Mouse (Mus musculus): Measurements from ENCODE around the gene Gm45753. TPM values are rescaled to one million over a fixed set of nuclear protein-coding genes. Genes with fewer than 3 reads are reported as not detected.
A peak's percentile ranks its signal among the peaks of the same experiment; 100 is the strongest.
"Not testable (repeated sequence)": the region's sequence is repeated elsewhere in the genome, so short reads cannot be mapped to it uniquely, and the experiment has no call there.

Gene Gm45753
- total RNA-seq (2021) = not detected

DNA sequence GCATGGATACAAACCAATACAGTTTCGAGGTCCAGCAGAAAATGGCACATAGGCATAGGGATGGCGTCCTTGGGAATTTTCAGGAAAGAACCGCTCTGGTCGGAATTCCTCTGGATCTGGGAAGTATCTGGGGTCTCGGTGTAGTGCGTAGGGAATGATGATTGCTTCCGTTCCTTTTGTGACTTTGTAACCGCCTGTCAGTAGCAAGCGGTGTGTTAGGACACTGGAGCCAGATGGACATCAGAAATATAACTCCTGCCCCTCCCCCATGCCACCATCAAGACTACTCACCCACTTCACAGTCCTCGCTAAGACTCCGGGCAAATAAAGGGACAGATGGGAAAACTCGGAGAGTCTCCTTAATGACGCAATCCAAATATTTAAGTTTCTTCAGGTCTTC is at the start of gene Gm45753:
Gene Gm45753, minus strand, starts transcription at position 101 of the 400 bp plus-strand sequence.
- no peak for DNase-seq (ENCODE audit: extremely low spot score in 1 of 2, low spot score in 1 of 2)

DNA sequence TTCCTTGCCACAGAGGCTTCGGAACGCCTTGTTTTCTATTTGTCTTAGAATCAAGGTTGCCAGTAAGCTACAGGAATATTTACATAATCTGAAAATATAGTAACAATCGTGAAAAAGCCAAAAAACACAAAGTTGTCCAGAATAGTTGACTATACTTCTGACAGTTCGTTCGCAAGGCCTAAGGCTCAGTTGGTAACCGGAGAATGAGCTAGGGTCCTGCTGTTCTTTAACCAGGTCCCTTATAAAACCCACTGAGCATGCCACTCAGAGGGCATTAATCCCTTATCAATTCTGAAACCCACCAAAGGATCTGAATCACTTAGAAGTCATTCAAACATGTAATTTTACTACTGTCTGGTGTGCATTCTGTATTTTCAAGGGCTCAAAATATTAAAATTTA is 47.5 kb upstream of the Gm45753 start:
- no peak for DNase-seq (ENCODE audit: extremely low spot score in 1 of 2, low spot score in 1 of 2)

DNA sequence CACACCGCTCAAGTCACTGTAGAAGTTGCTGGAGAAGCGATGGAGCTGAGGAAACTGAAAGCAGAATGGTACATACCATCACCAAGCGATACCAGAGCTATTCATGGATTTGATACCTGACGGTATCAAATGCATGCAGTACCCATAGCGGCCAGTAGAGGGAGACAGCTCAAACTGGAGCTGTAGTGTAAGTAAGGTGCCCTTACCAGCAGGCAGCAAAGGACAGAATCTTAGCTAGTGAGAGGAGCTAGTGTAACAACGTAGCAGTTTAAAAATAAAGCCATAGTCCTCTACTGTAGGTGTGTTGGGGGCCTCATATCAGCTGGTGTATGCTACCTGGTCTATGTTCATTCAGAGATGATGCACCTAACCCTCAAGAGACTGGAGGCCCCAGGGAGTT is 36.8 kb upstream of the Gm45753 start:
- peak; percentile 31 to 78 for DNase-seq (ENCODE audit: extremely low spot score in 1 of 2, low spot score in 1 of 2)

DNA sequence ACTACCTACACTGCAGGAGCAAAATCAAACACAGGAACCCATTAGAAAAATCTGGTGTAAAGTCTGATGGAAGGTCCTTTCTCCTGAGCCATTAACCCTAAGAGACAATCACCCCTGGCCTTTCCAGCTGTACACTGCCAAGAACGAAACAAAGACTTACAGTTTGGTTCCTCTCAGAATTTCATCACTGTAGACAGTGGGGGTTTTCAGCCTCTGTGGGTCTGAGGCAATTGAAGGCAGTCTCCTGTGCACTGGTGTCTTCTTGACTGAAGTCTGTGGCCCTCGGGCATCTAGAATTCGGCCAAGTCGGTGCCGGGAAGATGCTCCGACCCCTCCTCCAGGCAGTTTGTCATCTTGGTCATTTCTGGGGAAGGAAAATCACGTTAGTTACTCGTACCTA is 36.0 kb upstream of the Gm45753 start:
- no peak for DNase-seq (ENCODE audit: extremely low spot score in 1 of 2, low spot score in 1 of 2)

DNA sequence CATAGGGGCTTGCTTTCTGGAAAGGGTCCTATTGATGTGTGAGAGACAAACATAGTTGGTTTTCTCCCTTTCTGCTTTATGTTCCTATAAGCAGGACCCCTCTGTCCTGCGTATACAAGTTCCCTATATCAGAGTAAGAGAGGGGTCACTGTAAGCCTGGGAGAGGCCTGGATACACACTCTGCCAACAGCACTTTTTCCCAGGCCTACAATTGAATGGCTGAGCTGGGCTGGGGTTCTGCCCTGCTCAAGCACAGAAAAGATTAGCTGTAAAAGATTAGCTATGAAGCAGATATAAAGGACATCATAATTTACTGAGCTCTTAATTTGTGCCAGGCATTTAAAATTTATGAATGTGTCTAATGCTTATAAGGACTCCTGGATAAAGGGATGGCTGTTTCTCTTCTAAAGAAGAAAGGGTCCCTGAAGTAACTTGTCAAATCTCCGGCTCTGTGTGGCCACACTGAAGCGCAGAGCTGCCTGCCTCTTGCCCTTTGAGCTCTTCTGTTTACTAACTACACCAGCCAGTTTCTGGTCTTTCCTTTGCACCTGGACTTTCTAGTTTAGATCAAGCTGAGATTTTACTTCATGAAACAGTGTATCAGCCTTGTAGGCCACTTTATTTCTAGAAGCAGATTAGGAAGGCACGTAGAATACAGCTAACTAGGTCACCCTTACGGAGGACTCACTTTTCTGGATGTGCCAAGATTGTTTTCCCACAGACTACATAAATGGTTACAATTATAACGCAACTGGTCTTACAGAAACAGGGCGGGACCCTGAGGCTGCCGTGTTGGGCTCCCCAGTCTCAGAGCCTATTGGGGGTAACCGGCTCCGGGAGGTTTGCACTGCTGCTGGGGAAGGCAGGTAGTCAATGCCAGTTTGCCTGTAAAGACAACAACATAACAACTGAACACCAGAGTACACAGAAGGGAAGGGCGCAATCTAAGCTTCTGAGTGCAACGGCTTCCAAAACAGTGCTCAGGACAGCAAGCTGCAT is 33.7 kb upstream of the Gm45753 start:
- no peak for DNase-seq (ENCODE audit: extremely low spot score in 1 of 2, low spot score in 1 of 2)

DNA sequence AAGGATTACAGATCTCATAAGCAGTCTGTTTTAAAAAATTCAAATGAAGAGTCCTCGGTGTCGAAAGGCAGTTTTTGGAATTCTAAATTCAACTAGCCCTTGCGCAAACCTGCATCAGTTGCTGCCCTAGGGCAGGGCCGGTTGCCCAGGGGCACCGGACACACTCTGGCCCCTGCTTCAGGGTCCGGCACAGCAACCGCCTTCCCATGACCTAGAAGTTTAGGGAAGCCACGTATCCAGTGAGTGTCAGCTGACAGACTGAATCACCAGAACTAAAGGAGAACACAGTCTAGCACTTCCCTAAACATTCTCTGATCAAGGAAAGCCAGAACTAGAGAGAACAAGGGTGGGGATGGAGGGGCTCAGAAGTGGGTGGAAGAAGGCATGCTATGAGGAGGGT is 25.2 kb upstream of the Gm45753 start:
- DNase-seq (ENCODE audit: extremely low spot score in 1 of 2, low spot score in 1 of 2) = no peak

DNA sequence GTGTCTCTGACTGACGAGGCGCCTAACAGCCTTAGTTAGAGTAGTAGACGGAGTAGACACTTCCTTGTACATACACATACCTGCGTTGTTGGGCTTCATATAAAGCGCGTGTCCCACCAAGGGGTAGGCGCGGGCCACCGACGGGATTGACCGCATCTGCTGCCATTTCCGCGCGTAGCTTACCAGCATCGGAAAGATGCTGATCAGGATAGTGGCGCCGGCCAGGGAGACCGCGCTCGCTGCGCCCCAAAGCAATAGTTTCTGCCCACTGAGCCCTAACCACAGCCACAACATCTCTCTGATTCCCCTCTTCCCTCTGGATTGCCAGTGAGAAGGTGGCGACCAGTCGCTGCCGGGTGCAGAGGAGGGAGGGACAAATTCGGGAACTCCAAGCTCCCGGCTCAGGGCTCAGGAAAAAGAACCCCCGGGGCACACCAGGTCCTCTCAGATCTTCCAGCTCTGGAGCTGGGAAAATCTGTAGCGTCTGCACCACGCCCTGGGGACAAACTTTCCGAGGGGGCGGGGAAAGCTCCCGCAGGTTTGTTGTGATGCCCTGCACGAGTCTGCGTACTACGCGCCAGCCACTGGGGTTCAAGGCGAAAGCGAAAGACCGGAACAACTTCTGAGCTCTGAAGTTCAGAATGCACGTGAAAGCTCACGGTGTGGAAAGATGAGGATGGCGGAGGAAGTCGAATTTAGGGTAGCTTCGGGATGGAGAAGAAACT is 24.6 kb upstream of the Gm45753 start, which contains the start of gene Cyp4v3:
Gene Cyp4v3, minus strand, starts transcription at position 532 of the 725 bp plus-strand sequence.
- peak in 1 of 2 experiments; percentile 31 for DNase-seq (ENCODE audit: extremely low spot score in 1 of 2, low spot score in 1 of 2)

DNA sequence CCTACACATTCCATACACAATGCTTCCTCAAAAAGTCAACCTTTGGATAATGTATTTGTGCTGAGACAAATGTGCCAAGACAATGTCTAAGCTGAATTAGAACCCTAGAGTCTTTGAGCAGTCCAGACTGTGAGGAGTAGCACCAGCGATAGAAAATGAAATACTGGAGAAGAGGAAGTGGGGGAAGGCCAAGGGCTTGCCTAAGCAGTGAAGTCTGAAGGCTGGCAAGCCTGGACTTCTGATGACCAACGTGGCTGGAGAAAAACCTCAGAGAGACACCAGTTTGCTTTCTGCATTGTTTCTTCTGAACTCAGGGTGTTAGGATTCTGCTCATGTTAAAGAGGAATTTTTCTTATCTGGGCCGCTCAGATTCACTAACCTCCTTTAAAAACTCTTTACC is 22.6 kb upstream of the Gm45753 start:
- no peak for DNase-seq (ENCODE audit: extremely low spot score in 1 of 2, low spot score in 1 of 2)

DNA sequence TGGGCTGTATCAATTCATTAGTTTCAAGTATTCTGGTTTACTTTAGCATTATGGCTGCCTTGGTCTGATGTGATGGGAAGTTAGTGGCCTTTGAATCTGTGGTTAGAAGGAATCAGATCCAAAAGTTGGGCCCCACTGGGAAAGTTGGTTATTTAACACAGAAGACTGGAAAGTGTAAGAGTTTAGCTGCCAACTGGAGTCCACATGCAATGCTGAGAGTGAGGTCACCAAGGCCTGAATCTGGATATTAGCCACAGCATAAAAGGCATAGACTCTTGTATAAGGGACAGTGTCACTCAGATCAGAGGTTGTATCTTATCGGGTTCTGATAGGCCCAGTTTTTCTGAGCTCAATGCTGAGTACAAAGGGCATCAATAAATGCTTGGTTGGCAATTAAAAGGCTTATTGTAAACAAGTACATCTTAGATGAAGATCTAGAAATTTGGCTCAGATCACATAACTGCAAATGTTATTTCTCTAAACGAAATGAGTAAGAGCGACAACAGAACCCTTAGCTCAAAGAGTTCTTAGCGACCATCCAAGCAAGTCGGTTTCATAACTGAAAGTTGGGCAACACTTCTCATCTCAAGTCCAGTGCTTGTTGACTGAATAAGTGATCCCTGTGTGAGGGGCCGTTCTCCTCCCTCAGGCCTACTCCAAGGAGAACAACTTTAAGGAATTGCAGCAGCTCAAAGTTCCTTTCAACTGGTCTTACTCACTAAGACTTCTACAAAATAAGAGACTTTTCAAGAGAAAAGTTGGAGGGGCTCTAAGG is 21.1 kb upstream of the Gm45753 start:
- no peak for DNase-seq (ENCODE audit: extremely low spot score in 1 of 2, low spot score in 1 of 2)

DNA sequence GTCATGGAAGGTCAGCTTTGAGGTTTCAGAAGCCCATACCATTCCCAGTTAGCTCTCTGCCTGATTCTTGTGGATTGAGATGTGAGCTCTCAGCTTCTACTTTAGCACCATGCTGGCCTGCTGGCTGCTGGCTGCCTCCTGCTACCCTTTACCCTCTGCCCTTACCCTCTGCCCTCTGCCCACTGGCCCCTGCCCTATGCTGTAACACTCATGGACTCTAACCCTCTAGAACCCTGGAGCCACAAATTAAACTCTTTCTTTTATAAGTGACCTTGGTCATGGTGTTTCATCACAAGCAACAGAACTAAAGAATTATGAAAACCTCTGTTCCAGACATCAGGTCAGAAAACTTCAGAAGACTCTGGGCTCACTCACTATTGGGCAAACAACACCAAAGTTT is 18.8 kb upstream of the Gm45753 start:
- DNase-seq (ENCODE audit: extremely low spot score in 1 of 2, low spot score in 1 of 2) = not testable (repeated sequence)

DNA sequence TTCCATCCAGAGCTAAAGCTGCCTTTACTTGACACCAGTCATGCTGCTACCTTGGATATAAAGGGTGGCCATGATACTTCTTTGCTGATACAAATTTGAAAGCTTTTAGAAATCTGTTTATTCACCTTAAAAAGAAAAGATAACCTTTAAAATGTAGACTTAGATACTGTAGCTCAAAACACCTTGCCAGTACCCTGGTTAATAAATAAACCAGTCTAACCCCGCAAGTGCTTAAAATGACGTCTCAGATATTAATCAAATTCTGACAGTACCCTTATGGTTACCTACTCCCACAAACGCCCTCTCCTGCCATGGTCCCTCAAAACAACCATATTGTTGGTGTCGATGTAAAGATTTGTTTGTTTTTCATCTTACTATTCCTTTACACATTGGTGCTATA is 15.9 kb upstream of the Gm45753 start:
- no peak for DNase-seq (ENCODE audit: extremely low spot score in 1 of 2, low spot score in 1 of 2)

DNA sequence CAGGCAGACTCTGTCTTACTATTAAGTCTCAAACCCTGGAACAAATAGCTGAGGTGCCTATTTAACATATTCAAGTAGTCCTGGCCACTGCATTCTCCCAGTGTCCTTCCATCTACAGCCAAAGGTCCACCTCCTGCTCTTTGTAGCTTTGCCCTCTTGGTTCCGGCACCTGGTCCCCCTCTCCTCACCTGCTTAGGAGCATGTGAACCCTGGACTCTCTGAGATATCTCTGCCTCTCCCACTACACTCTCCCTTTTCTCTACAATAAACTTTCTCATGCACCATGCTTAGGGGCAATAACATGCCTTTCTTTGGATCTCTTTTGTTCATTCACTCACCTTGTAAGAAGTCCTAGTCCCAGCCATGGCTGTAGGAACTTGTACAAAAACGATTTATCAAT is 13.1 kb upstream of the Gm45753 start:
- DNase-seq (ENCODE audit: extremely low spot score in 1 of 2, low spot score in 1 of 2) = no peak

DNA sequence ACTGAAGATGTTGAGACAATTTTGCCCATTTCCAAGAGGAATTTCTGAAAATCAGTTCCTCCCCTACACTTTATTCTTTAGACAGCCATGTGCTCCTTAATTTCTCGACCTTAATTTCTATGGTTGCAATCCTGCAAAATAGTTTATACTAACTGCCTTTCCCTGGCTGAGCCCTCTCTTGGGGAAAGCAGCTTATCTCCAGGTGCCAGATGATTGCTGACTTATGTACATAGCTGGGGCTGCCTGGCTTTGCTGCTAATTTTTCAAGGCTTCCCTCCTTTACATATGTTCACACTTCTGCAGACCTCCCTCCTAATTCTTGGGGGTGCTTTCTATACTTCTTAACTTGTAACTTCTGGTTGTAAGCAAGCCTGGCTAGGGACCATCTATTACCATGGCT is 12.7 kb upstream of the Gm45753 start:
- no peak for DNase-seq (ENCODE audit: extremely low spot score in 1 of 2, low spot score in 1 of 2)

DNA sequence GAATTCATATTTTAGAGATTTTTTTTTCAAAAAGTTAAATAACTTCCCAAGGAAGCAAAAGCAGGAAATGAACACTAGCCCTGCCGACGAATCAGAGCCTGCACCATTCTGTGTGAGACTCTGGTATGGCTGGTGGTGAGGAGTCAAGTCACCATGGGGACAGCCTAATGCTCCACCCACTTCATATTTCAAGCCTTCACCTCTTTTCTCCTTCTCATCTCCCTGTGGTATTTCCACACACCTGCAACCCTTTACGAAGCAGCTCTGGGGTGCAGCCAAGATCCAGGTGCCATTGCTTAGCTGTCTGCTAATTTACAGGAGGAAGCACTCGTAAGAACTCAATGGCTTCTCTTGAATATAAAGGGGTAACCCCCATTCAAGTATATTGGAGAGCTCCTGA is 2.7 kb upstream of the Gm45753 start:
- no peak for DNase-seq (ENCODE audit: extremely low spot score in 1 of 2, low spot score in 1 of 2)

DNA sequence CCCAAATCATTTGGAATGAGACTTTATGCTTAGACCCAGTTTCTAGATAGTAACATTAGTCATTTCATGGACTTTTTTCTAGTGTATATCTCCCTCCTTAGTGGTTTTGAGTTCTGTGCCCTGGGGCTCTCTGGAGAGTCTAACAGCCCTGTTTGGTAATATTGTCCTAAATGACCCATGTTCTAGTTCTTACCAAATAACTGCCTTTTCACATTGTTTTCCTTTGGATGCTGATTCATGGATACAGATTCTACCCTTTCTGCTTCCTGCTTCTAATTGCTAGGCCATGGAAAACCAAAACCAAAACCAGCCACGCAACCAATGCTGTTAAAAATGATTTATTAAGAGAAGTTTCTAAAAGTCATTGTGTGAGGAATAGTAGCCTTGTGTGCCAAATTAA is 2.8 kb downstream of the Gm45753 start:
- no peak for DNase-seq (ENCODE audit: extremely low spot score in 1 of 2, low spot score in 1 of 2)

DNA sequence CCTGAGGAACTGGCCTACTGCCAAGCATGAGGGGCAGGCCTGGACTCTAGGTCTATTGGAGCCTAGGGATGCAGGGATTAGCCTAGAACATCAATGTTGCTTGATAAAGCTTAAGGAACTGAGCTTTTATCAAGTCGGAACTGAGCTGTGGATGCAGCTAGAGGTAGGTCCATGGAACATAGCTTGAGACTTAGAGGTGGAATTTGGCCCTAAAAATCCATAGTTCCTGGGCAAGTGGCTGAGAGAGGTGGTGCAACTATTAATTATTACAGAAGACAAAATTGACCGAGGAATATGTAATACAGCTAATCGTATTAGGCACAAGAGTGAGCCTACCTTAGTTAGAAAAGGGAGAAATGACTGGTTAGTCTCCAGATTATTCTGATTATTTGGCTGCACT is 3.9 kb downstream of the Gm45753 start:
- no peak for DNase-seq (ENCODE audit: extremely low spot score in 1 of 2, low spot score in 1 of 2)

DNA sequence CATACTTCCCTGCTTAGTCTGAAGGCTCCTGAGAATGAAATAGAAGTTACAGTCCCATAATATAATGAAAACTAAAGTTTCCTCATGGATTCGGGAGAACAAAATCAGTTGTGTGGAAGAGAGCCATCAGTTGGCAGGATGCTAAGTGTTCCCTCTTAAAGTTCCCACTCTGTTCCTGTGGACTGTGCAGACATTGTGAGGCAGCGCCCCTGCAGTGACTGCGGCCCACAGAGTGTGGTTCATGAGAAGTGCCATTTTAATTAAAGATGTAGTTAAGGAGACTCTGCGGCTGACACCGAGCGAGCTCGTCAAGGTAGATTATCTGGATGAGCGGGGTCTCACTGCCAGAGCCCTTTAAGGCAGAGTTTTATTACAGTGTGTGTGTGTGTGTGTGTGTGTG is 5.9 kb downstream of the Gm45753 start:
- DNase-seq (ENCODE audit: extremely low spot score in 1 of 2, low spot score in 1 of 2) = no peak

DNA sequence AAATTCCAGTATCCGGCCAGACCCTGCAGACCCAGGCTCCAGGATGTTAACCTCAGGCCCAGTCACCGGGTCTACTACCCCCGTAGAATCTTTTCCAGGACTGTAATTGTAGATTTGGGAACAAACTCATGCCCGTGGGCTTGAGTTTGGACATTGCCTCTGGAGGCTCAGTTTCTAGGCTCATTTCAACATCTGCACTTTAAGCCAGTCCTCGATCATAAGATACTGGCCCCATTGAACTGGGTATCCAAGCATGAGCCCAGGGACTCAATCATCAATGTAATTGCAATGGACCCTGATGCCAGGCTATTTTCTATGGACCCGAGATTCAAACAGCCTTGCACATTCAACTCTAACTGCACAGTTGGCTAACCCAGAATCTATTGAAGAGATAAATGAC is 13.0 kb downstream of the Gm45753 start:
- no peak for DNase-seq (ENCODE audit: extremely low spot score in 1 of 2, low spot score in 1 of 2)

DNA sequence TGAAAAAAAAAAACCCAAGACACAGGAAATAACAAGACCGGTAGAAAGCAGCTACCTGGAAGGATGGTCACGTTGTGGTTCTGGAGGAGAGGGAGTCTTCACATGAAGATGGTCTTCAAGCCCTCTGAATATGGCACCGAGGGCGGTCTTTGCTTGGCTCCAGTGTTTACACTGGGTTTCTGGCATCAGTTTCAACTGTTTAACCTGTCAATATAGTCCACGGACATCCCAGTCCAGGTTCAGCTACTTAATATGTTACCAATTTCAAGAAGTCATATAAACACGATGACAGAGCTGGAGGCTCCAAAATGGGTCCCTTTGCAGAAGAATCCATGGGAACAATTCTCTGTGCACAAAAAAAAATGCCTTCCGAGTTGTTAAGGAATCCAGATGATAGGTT is 13.6 kb downstream of the Gm45753 start, which contains the start of gene Klkb1:
Gene Klkb1, minus strand, starts transcription at position 173 of the 400 bp plus-strand sequence.
- no peak for DNase-seq (ENCODE audit: extremely low spot score in 1 of 2, low spot score in 1 of 2)

DNA sequence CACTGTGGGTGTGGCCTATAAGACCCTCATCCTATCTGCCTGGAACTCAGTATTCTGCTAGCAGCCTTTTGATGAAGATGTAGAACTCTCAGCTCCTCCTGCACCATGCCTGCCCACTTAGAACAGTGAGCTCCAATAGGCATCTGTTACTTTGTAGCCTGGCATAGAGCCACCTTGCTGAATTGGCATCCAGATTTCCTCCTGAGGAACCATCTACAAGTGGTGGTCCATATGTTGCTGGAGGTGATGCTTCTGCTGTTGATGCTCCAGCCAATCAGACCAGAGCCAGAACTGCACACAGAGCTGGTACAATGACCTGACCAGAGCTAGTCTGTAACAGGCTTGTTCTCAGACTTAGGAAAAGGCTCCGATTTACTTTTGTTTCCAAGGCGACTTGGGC is 16.5 kb downstream of the Gm45753 start:
- peak; percentile 12 to 39 for DNase-seq (ENCODE audit: extremely low spot score in 1 of 2, low spot score in 1 of 2)

DNA sequence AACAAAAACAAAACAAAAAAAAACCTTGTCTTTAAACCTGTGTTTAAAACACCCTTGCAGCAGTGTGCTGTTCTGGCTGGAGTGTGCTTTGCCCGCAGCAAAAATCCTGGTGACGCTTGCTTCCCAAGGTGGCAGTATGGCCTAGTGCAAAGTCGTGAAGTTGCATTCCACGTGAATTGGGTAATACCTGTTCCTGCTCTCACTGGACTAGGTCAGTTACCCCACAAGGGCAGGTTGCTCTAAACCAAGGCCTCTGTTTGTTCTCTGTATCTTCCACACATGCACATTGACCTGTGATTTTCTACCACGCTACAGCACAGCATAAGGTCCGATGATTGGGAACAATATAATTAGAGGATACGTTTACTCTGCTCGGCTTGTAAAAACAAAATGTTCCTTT is 26.6 kb downstream of the Gm45753 start:
- no peak for DNase-seq (ENCODE audit: extremely low spot score in 1 of 2, low spot score in 1 of 2)
